Mouse (Mus musculus): ENCODE measurements at regions not wholly inside any gene's neighbourhood (a gene's known extent, or its start where the extent isn't known, plus 50 kb on each side); places are given as distances from the start of the nearest gene placed in this dataset.
A peak's percentile ranks its signal among the peaks of the same experiment; 100 is the strongest.

DNA sequence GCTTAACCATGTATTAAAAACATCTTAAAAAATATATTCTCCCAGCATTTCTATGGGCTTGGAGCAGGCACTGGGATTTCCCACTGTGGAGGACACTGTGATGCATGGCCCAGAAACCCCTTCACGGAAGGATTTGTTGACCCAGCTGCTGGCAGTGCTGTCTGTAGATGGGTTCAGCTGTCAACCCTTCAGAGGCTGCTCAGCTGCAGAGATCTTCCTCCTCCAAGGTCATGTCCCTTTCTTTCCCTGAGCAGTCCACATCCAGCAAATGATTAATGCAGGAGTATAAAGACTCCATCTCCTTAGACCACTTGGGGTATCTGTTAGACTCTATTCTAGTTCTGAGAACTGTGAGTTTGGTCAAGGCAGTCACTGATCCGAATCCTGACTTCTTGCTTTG is 108.4 kb upstream of the 1810046K07Rik start:
- no peak overlapping the region for H3K9ac ChIP-seq
- no peaks in the 10 kb centered on the region for H3K9me3 ChIP-seq
- H3K4me2 ChIP-seq, result no peak overlapping the region
- 72% methylated on average over 2 of the region's 2 CpGs for WGBS
- H3K4me3 ChIP-seq, result no peak overlapping the region
- no peaks in the 10 kb centered on the region for H3K27me3 ChIP-seq
- H3K36me3 ChIP-seq, result no peaks in the 10 kb centered on the region
- H3K4me1 ChIP-seq (replicated peaks), result peaks cover 10% of the 10 kb centered on the region
- no peak overlapping the region for H3K27ac ChIP-seq
- no peak for ATAC-seq (ENCODE audit: low FRiP score)

DNA sequence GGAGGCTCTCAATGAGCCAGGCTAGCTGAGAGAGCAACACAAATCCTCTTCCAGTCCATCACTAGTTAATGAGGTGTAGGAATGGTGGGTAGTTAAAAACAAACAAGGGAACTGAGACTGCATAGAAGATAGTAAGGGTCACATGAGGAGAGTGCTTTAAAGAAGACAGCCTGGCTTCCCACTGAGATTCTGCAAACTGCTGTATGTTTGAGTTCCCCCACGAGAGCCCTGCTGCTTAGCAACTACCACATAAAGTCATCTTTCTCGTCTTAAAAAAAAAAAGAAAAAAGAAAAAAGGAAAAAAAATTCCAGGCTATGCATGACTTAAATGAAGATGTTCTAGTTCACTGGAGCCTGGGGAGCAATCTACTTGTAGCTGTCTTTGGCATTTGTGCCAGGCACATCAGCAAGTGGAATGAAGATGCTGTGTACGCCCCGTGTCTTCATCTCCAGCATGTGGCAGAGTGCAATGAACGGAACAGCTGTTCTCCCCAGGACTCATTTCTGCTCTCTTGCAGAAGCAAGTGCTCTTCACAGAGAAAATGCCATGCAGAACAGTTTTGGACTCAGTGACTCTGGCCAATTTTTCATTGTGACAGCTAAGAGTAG is 113.2 kb upstream of the 1810046K07Rik start:
- H3K9me3 ChIP-seq, result no peaks in the 10 kb centered on the region
- WGBS, result 10% methylated on average over 5 of the region's 5 CpGs
- H3K4me2 ChIP-seq, result peak overlapping the region; percentile 17; the same call in 1 of the 2 replicates
- peak; percentile 84 for ATAC-seq (ENCODE audit: low FRiP score)
- no peaks in the 10 kb centered on the region for H3K27me3 ChIP-seq
- no peaks in the 10 kb centered on the region for H3K36me3 ChIP-seq
- H3K4me3 ChIP-seq, result no peak overlapping the region
- H3K9ac ChIP-seq, result no peak overlapping the region
- peaks cover 13% of the 10 kb centered on the region for H3K4me1 ChIP-seq (replicated peaks)
- peak overlapping the region; percentile 45 for H3K27ac ChIP-seq

DNA sequence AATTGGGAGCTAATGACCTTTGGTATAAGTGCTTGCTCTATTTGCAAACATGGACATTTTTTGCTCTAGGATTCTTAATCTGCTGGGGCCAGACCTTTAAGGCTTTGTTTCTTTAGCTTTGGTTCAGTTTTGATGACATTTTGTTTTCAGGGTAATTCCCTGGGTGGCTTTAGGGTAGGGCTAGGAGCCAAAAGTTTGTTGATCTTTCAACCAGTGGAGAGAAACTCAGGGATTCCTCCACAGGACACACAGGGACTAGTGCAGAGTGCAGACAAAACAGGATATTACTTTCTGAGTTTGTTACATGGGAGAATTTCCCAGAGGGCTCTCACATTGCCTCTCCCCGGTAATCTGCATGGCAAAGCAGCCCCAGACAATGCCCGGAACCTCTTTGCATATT is 127.0 kb upstream of the 1810046K07Rik start:
- H3K4me3 ChIP-seq, result no peak overlapping the region
- no peaks in the 10 kb centered on the region for H3K27me3 ChIP-seq
- 25% methylated on average over 2 of the region's 2 CpGs for WGBS
- peaks cover 6% of the 10 kb centered on the region for H3K4me1 ChIP-seq (replicated peaks)
- no peaks in the 10 kb centered on the region for H3K36me3 ChIP-seq
- no peaks in the 10 kb centered on the region for H3K9me3 ChIP-seq
- no peak overlapping the region for H3K27ac ChIP-seq
- no peak overlapping the region for H3K9ac ChIP-seq
- no peak overlapping the region for H3K4me2 ChIP-seq
- no peak for ATAC-seq (ENCODE audit: low FRiP score)

DNA sequence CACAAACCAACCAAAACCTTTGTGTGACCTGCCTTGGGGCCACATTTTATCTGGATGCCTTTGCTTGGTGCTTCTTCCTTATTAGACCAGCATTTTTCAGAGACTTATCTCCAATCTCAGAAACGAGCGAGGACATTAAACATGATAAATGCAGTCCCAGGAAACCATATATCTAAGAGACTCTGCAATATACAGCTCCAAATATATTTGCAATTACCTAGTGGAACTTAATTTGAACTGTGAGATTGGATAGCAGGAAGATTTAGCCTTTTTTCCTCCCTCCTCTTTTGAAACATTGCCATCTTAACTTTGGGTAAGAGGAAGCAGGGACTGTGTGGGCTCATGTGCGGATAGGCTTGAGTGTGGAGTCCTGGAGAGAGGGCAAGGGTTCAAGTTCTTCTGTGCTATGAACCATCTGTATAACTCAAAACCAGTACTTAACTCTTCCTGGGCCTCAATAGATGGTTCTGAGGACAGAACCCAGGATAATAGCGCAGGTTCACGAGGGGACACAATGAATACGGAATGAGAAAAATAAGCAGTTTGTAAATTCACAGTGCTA is 133.8 kb upstream of the 1810046K07Rik start:
- Histone ChIP-seq H3K4me3 (no peak overlapping the region), H3K36me3 (no peaks in the 10 kb centered on the region), H3K27ac (no peak overlapping the region), H3K9ac (no peak overlapping the region), H3K27me3 (no peaks in the 10 kb centered on the region), H3K4me2 (no peak overlapping the region), H3K4me1 (replicated peaks) (no peaks in the 10 kb centered on the region), H3K9me3 (no peaks in the 10 kb centered on the region)
- WGBS, result 87% methylated on average over 6 of the region's 6 CpGs
- no peak for ATAC-seq (ENCODE audit: low FRiP score)

DNA sequence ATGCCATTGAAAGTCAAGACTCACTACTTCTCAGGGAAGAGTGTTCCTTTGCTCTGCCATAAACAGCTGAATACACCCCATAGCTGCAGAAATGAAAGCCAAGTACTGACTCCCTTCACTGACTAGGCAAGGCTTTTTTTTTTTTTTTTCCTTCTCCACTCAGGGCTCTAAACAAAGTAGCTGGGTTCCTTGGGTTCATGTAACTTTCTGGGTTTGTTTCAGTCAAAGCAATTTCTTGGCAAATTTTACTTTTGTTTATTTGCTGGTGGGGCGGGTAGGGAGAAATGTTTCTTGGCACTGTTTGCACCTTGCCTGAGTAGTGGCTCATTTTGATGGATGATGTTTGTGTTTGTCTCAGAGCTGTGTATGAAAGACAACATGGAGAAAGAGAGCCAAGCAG is 141.3 kb upstream of the 1810046K07Rik start:
- no peak overlapping the region for H3K27ac ChIP-seq
- no peaks in the 10 kb centered on the region for H3K27me3 ChIP-seq
- no peaks in the 10 kb centered on the region for H3K4me1 ChIP-seq (replicated peaks)
- no peak overlapping the region for H3K4me3 ChIP-seq
- ATAC-seq (ENCODE audit: low FRiP score), result no peak
- H3K9me3 ChIP-seq, result no peaks in the 10 kb centered on the region
- H3K9ac ChIP-seq, result no peak overlapping the region
- no peak overlapping the region for H3K4me2 ChIP-seq
- 90% methylated on average over 1 of the region's 1 CpGs for WGBS
- H3K36me3 ChIP-seq, result no peaks in the 10 kb centered on the region

DNA sequence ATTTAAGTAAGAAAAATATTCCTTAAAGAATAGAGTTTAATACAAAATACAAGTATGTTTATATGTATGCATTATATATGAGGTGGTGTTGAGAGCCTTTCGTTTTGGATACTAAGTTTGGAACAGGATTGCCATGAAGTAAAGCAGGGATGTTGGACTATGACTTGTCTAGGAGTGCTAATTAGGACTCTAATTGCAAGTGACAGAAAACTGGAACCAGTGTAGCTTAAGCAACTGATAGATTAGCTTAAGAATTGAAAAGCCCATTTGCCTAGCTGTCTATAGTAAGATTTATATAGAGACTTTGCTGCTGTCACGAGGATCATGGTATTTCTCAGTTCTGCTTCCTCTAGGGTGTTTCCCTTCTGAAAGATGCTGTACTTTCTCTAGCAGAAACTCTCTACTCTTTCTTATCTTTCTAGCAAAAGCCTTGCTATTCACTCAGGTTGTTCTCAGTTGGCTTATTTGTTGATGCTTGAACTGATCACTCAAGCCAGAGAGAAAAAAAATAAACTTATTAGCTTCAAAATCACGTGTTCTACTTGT is 147.9 kb upstream of the 1810046K07Rik start:
- Histone ChIP-seq H3K4me1 (replicated peaks) (no peaks in the 10 kb centered on the region), H3K4me2 (no peak overlapping the region), H3K4me3 (no peak overlapping the region), H3K9me3 (no peaks in the 10 kb centered on the region), H3K36me3 (no peaks in the 10 kb centered on the region), H3K9ac (no peak overlapping the region), H3K27me3 (no peaks in the 10 kb centered on the region), H3K27ac (no peak overlapping the region)
- ATAC-seq (ENCODE audit: low FRiP score), result no peak
- 80% methylated on average over 3 of the region's 3 CpGs for WGBS

DNA sequence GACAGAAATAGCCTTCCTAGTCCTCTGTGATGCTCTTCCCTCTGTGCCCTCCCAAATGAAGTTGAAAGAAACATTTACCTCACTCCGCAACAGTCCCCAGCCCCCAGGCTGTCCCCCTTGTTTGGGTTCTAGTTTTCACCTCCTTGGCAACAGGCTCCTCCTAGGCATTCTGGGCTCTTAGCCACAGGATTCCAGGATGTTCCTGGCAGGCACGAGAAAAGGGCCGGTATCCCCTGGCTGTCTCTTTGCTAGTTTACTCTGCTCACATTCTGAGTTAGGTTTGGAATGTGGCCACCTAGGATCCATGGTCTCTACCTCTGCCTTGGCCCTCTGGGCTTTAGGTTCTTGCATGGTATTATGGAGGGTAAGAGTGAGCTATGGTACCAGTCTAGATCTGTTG is 159.1 kb upstream of the 1810046K07Rik start:
- Histone ChIP-seq H3K4me1 (replicated peaks) (no peaks in the 10 kb centered on the region), H3K27me3 (no peaks in the 10 kb centered on the region), H3K4me2 (no peak overlapping the region), H3K27ac (no peak overlapping the region), H3K9ac (no peak overlapping the region), H3K9me3 (no peaks in the 10 kb centered on the region), H3K36me3 (no peaks in the 10 kb centered on the region), H3K4me3 (no peak overlapping the region)
- 61% methylated on average over 3 of the region's 3 CpGs for WGBS
- no peak for ATAC-seq (ENCODE audit: low FRiP score)

DNA sequence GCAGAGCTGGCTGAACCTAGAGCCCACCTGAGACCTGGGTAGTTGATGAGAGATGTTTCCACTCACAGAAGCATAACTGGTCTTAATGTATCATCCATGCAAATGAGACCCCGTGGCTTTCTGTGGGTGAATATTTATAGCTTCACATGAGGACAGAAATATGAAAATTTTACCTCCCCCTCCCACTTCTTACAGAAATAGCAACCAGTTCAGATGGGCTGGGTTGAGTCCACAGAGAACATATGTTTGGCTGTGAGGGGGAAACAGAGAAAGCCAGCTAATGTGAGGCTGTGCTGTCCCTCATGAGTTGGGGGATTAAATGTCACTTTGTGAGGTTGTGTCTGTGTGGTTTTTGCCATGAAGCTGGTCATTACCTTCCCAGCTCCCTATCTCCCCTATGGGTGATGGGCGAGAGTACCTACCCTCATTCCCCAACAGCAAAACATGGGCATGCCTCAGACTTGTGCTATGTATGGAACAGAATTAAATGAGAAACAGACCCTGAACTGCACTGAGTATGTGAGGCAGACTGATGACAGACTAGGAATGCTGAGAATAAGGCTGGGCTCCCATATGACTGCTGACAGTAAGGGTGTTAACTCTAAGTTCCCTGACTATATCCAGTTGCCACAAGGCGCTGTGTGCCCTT is 178.7 kb upstream of the 1810046K07Rik start:
- 86% methylated on average over 3 of the region's 3 CpGs for whole genome bisulfite sequencing
- no peaks in the 10 kb centered on the region for H3K4me1 ChIP-seq (replicated peaks)
- no peaks in the 10 kb centered on the region for H3K36me3 ChIP-seq
- H3K9ac ChIP-seq, result no peak overlapping the region
- H3K9me3 ChIP-seq, result no peaks in the 10 kb centered on the region
- no peak overlapping the region for H3K4me3 ChIP-seq
- ATAC-seq (ENCODE audit: low FRiP score), result no peak
- no peak overlapping the region for H3K4me2 ChIP-seq
- H3K27me3 ChIP-seq, result no peaks in the 10 kb centered on the region
- no peak overlapping the region for H3K27ac ChIP-seq

DNA sequence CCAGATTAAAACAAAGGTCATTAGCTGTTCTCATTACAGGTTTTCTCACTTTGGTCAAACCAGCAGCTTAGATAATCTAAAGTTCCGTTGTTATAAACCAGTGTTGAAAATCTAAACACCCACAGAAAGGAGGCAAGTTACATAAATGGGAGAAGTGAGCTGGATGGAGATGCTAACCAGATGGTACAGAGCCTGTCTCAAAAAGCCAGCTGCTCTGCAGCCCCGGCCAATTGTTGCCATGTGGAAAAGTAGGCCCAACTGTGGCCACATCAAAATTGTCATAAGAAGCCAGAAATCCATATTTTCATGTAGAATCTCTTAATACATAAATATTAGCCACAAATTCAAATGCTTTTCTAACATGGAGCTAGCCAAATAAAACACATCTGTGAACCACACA is 188.9 kb upstream of the 1810046K07Rik start:
- 89% methylated on average over 2 of the region's 2 CpGs for WGBS

DNA sequence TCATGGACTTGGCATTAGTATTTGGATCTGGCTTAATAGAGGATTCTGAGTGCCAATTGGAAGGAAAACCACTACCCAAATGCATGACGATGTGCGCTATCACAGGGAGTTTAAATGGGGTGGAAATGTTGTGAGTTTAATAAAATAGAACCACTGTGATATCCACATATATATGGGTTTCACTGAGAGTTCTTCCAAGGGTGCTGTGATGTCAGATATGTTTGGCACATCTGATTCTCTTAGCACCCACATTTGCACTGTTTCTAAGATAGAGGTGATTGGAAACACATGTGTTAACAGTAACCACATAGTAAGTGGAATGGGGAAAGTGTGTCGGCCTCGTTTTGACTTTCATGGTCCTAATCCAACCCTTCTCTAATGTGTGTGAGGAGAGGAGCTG is 189.7 kb upstream of the 1810046K07Rik start:
- Histone ChIP-seq H3K4me1 (replicated peaks) (no peaks in the 10 kb centered on the region), H3K27me3 (no peaks in the 10 kb centered on the region), H3K9me3 (no peaks in the 10 kb centered on the region), H3K4me2 (no peak overlapping the region), H3K9ac (no peak overlapping the region), H3K36me3 (no peaks in the 10 kb centered on the region), H3K4me3 (no peak overlapping the region), H3K27ac (no peak overlapping the region)
- no peak for ATAC-seq (ENCODE audit: low FRiP score)
- WGBS, result 88% methylated on average over 4 of the region's 4 CpGs

More for the DNA sequence above, 188.9 kb upstream of the 1810046K07Rik start:
- H3K27ac ChIP-seq, result no peak overlapping the region
- H3K9me3 ChIP-seq, result no peaks in the 10 kb centered on the region
- no peak for ATAC-seq (ENCODE audit: low FRiP score)
- H3K4me2 ChIP-seq, result no peak overlapping the region
- no peaks in the 10 kb centered on the region for H3K4me1 ChIP-seq (replicated peaks)
- no peak overlapping the region for H3K4me3 ChIP-seq
- no peaks in the 10 kb centered on the region for H3K27me3 ChIP-seq
- H3K9ac ChIP-seq, result no peak overlapping the region
- H3K36me3 ChIP-seq, result no peaks in the 10 kb centered on the region

DNA sequence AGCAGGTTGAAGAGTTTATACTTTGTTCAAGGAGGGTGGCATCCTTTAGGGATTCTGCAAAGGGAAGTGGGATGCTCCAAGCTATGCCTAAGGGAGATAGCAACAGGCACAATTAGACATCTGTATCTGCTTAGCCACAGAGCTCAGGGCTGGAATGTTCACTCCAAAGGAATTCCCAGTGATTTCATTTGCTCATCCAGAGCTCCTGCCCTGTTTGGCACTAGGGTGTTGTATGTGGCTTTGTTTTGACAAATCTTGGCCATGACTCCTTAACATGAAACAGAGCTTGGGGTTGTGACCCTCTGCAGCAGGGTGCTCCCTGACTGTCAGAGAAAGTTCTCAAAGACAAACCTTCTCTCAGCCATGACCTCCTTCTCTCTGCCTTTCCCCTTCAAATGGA is 194.8 kb upstream of the 1810046K07Rik start:
- Histone ChIP-seq H3K27me3 (no peaks in the 10 kb centered on the region), H3K4me3 (no peak overlapping the region), H3K4me1 (replicated peaks) (no peaks in the 10 kb centered on the region), H3K27ac (no peak overlapping the region), H3K4me2 (no peak overlapping the region), H3K9me3 (no peaks in the 10 kb centered on the region), H3K36me3 (no peaks in the 10 kb centered on the region), H3K9ac (no peak overlapping the region)
- no peak for ATAC-seq (ENCODE audit: low FRiP score)

DNA sequence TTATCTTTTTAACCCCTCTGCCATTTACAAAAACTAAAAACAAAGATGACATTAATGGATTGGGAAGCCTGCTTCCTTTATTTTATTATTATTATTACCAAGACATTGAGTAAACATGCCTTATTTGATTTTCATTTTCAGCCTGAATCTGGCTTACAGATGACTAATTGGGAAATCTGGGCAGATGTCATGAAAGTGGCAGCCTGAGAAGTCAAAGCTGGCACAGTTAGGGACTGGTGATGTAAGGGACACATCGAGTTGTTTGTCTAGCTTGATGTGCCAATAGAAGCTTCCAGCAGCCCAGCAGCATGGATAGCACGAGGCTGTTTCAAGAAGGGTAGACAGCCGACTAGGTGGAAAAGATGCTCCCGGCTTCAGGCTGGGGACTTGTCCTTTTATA is 197.2 kb upstream of the 1810046K07Rik start:
- WGBS, result 92% methylated on average over 4 of the region's 4 CpGs
- Histone ChIP-seq H3K4me2 (no peak overlapping the region), H3K4me3 (no peak overlapping the region), H3K4me1 (replicated peaks) (no peaks in the 10 kb centered on the region), H3K9ac (no peak overlapping the region), H3K27ac (no peak overlapping the region), H3K36me3 (no peaks in the 10 kb centered on the region), H3K27me3 (no peaks in the 10 kb centered on the region), H3K9me3 (no peaks in the 10 kb centered on the region)
- no peak for ATAC-seq (ENCODE audit: low FRiP score)

DNA sequence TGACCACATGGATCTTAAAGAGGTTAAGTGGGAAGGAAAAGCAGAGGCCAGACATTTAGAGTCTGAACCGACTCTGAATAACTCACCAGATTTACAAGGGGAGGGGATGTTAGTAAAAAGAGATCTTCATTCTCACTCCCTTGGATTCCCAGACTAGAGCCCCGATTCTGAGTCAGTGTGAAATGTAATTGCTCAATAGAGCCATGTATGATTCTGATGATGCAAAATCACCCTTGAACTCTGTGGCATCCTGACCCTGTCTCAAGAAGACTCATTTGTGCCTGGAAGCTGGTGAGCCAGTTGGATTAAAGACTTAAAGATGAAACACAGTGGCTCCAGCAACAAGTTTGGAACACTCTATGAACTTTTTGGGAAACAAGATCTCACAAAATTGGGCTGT is 210.2 kb upstream of the 1810046K07Rik start:
- 76% methylated on average over 2 of the region's 2 CpGs for WGBS
- Histone ChIP-seq H3K4me2 (no peak overlapping the region), H3K36me3 (no peaks in the 10 kb centered on the region), H3K9ac (no peak overlapping the region), H3K9me3 (no peaks in the 10 kb centered on the region), H3K4me3 (no peak overlapping the region), H3K4me1 (replicated peaks) (no peaks in the 10 kb centered on the region), H3K27me3 (no peaks in the 10 kb centered on the region), H3K27ac (no peak overlapping the region)
- ATAC-seq (ENCODE audit: low FRiP score), result no peak

Measured in hindbrain, embryonic 13.5 days (tissue).